Mouse (Mus musculus) urinary bladder, postnatal 10 days (tissue): Measurements from ENCODE around the gene Ralgps1.

Source experiments
- DNase-seq: peaks from one replicate; pipeline ENCODE4 v3.0.0; 2022; ENCODE audit warnings: low spot score

Gene Ralgps1

GRCm38 (mm10) chr2:33173686-33174085 is 197.6 kb downstream of the Ralgps1 start:
- no peak for DNase-seq

DNA sequence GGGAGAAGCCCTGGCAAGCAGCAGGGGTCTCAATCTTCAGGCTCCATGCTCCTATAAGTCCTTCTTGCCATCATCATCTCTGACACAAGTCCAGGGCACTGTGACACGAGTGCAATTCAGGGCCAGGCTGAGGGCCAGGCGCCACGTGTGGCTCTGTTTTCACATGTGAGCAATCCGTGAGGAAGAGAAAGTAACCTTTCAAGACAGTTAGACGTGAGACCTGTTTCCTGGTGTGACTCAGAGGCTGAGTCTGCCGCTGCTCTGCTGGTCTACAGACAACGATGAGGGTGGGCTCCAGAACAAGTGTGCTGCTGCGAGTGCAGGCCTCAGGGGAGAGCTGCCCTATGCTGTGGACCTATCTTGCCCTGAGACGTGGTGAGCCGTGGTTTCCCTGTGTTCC is 198.2 kb downstream of the Ralgps1 start:
- DNase-seq: no peak

DNA sequence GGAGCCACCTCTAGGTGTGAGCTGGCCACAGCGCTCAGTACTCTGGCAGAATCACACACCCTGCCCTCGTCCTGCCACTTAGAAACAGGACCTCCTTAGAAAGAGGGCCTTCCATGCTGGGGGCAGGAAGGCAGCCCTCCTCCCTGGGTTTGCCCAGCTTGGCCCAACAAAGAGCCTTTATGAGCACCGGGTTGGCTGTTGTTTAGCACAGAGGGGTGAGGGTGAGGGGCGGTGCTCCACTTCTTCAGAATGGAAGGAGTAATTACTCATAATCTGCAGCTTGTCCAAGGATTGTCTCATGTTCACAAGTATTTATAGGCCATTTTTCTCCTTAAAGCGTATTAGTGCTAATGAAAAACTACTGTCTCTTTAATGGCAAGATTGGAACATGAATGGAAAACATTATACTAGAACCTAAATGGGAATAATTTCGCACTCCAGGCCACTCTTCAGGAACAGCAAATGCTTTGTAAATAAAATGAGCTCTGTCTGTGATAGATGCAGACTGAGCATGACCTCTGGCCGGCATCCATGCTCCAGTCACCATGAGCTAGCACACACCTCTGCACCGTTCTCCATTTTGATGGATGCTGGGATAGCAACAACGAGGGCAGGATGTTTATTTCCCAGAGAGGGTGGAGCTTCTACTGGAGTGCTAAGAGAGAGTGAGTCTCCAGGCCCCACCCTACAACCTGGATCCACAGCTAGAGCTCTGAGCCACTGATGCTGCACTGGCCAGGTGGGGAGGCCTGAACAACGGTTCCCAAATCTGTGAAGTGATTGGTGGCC is 200.3 kb downstream of the Ralgps1 start:
- DNase-seq: no peak

DNA sequence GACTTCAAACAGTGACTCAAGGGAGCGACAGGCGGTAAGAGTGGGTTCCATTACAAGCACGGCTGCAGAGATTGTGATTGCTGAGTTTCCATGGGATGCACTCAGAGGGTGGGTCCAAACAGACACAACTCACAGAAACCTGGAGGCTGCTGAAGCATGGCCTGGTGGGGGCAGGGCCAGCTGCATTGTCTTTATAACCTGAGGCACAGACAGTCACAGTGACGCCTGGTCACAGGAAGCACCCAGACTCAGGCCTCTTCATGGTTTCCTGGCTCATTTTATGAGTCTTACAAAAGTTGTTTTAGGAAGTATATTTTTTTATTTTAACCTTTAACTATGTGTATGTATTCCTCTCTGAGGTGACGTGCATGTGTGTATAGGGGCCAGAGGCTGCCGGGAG is 201.8 kb downstream of the Ralgps1 start:
- DNase-seq: no peak

DNA sequence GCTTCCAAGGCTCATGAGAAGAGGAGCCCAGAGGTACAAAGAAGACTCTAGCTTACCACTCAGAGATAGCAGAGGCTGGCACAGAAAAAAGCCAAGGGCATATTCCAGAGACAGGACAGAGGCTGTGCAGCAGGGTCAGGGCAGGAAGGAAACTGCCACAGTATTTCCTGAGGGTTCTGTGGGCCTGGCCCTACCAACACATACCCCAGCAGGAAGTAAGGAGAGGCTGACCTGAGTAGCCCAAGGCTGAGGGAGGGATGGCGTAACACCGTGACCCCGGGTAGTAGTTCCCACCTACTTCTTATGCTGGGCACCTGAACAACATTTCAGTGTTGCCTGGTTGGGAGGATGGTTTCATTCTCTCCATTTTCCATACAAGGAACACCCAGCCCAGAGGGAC is 204.2 kb downstream of the Ralgps1 start:
- DNase-seq: no peak

- no peak for DNase-seq
Measured at GRCm38 (mm10) chr2:33165710-33166374, 205.4 kb downstream of the Ralgps1 start.

GRCm38 (mm10) chr2:33165229-33165628 is 206.1 kb downstream of the Ralgps1 start:
- no peak for DNase-seq

DNA sequence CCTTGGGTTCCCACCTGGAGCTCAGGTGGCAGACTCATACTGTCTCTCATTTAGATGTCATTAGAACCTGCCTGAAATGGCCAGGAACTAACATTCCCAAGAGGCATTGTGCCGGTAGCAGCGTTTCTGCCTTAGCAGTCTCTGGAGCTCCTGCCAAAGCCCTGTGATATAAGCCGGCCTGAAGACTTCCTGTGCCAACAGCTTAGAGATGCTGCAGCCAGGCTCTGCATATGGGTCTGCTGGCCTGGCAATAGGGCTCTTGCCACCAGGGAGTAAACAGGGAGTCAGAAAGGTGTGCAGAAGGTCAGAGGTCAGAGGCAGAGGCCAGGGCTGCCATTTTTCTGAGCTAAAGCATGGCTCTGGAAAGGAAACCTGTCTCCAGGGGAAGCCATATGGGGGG is 206.6 kb downstream of the Ralgps1 start:
- no peak for DNase-seq

DNA sequence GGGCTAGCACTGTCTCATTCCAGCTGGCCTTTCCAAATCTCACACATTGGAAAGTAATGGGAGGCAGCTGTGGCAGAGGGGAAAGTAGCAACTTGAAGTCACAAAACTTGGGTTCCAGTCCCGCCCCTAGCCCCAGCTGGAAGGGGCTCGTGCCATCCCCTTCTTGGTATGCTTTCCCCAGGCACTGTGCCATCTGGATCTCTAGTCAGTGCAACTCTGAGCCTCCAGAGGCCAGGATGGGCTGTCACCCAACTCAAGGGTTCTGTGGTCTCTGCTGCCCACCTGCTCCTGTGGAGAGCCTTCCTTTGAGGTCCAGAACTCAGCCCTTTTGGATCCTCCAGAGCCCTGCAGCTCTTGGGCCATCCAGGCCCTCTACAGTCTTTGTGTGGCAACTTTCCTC is 209.2 kb downstream of the Ralgps1 start:
- no peak for DNase-seq

DNA sequence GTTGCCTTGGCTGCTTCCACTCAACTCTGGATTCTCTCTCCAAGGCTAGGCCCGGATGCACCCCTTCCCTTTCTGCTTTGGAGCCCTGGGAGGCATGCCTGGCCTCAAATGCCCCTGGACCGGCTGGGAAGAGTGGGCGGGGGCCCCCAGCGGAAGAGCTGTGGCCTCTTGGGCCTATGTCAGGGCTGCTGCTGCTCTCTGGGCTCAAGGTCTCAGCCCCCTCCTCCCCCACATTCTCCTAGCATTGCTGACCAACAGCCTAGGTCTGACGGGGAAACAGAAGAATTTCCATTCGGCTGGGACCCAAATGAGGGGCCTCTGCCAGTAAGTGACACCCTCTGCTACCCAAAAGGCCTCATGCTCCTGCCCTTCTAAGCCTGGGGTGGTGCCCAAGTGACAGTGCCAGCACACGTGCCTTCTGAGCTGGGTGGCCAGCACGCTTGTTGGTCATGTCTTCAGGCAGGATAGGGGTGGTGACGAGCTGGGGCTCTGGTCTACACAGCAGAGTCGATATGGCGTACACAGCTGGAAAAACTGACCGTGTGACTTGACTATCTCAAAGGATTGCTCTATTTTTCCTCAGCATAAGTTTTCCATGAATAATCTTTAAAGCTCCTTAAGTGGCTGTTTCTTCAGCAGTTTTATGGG is 210.8 kb downstream of the Ralgps1 start:
- DNase-seq: no peak

- no peak for DNase-seq
Measured at GRCm38 (mm10) chr2:33159593-33159992, 211.7 kb downstream of the Ralgps1 start.

DNA sequence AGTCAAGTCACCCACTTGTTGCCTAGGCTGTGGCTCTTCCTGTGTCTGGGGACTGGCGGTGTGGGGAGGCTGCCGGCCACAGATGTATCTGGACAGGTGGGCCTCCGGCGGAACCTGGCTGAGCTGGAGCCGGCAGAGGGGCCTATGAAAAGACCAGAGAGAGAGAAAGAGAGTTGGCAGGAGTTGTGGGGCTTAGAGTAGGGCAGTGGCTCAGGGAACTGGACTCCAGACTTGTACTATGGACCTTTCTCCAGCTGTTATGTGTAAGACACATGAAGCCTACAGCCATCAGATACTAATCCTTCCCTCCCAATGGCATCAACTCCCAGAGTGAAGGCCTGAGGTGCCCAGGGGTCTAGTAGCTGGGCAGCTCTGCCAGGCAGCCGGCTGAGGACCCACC is 212.4 kb downstream of the Ralgps1 start:
- no peak for DNase-seq

- no peak for DNase-seq
Measured at GRCm38 (mm10) chr2:33156283-33156781, 215.0 kb downstream of the Ralgps1 start.

DNA sequence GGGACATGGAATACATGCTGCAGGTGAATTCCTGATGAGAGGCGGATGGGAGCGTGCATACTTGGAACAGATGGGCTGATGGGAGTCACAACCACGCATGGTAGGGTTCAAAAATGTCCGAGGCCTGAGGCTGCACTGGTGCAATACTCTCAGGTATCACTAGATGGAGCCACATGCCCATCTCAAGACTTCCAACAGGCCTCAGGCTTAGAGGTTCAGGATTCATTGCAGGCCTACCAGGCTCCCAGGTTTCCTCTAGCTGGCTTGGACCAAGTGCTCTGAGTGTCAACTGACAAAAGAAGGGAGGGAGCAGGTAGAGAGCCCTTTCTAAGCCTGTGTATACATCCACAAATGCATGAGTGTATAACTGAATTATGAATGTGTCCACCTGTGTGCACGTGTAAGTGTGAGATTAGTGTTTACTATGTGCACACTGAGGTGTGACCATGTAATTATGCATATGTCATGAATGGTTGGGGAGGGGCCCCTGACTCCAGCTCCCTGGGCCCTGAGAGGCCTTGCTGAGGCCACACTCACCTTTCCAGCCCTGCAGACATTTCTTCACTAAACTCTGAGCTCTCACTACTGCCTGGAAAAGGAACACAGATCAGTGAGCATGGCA is 216.4 kb downstream of the Ralgps1 start:
- no peak for DNase-seq

DNA sequence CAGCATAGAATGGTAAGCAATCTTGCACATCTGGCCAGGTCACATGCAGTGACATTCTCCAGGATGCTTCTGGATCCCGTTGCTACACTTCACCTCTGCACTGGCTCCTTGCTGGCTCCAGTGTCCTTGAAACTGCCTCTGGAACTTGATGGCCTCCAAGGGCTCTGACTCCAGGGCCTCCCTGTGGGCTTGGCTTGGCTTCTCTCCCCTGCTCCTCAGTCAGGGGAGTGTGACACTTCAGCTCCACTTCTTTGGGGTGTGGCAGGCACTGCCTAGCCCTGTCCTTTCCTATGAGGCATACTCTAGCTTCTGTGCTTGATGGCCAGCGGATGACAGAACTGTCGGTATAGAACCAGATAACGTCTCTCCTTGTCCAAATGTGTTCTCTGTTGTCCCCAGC is 224.3 kb downstream of the Ralgps1 start:
- DNase-seq: no peak

- DNase-seq: no peak
Measured at GRCm38 (mm10) chr2:33143292-33143691, 228.0 kb downstream of the Ralgps1 start.

DNA sequence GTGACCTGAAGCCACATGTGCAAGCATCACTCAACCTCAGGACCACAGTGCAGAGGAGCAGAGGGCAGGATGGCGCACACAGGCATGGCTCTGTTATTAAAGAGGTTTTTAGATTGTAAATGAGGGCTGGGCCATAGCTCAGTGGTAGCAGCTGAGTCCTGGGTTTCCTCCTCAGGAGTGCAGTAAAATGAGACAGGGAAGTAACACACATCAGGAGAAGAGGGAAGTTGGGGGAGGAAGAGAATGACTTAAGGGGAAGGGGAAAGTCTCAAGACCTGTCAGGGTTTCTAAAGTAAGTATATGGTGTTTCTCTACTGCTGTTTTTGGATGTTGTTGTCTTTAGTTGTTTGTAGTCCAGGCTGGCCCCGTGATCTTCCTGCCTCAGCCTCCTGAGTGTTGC is 232.8 kb downstream of the Ralgps1 start:
- DNase-seq: no peak

- DNase-seq: no peak
Measured at GRCm38 (mm10) chr2:33137731-33138130, 233.6 kb downstream of the Ralgps1 start.

DNA sequence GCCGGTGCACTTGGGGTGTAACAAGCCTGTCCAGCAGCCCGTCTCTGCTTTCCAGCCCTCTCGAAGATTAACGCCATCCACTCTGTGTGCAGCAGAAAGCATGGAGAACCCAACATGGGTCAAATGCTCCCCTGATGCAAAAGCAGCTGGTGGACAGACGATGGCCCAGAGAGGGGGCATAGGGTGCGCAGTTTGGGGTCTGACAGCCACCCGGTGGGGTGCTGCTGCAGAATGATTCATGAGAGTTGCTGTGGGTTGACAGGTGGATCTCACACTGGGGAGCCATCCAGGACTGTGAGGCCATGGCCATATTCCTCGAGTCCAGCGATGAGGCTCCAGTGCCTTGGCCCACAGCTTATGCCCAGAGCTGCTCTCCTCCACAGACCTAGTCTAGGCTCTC is 234.0 kb downstream of the Ralgps1 start:
- no peak for DNase-seq

GRCm38 (mm10) chr2:33136366-33136765 is 234.9 kb downstream of the Ralgps1 start:
- DNase-seq: no peak

DNA sequence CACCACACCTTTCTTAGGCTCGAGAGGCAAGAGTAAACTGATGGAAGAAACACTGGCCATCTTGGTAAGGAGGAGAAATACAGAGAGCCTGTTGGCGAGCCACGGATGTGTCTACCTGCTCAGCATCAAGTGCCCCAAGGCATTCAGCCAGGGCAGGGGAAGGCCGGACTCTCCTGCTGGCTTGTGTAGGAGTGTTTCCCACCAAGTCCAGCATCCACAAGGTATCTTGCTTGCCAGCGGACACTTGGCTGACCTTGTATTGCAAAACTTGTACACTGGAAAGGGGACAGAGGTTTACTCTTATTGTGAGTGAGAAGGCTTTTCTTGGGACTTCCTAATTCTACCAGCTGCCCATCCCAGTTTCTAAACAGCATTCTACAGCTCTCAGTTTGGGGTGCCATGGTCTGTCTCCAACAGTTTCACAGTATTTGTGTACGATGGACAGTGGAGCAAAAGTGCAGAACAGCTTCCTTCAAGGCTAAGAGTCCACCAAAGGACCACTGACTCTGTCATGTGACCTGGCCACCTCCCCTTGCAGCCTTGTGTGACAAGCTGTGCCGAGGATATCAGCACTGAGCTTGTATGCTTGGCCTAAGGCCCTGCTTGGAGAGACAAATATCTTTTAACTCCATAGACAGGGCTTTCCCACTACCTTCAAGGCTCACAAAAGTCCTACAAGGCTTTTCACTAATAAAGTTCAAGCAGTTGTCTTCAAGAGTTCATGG is 236.4 kb downstream of the Ralgps1 start:
- DNase-seq: no peak

- DNase-seq: no peak
Measured at GRCm38 (mm10) chr2:33132306-33132705, 239.0 kb downstream of the Ralgps1 start.
